Mouse (Mus musculus): ENCODE measurements around the gene Pik3r3. TPM values are rescaled to one million over a fixed set of nuclear protein-coding genes. Genes with fewer than 3 reads are reported as not detected.
"Not testable (repeated sequence)": the region's sequence is repeated elsewhere in the genome, so short reads cannot be mapped to it uniquely, and the experiment has no call there.

The Pik3r3 gene
- polyA plus RNA-seq, 1 experiment from 2014 or later: 22.4 TPM

- H3K36me3 ChIP-seq (ENCODE audit: control insufficient read depth, insufficient read depth, low read length): no peaks in the 10 kb centered on the region
- no peak overlapping the region for H3K27ac ChIP-seq (ENCODE audit: low read depth, low read length)
- 85% methylated on average over 2 of the region's 2 CpGs for WGBS (ENCODE audit: insufficient replicate concordance)
Observed at GRCm38 (mm10) chr4:116215895-116216605, 5.4 kb upstream of the Pik3r3 start.

GRCm38 (mm10) chr4:116217046-116217445 lies 4.4 kb upstream of the Pik3r3 start:
- Histone ChIP-seq H3K4me1 (ENCODE audit: control insufficient read depth, insufficient read depth, low read length) (peaks cover 3% of the 10 kb centered on the region; the same call in 1 of the 2 replicates), H3K9me3 (replicated peaks; ENCODE audit: control insufficient read depth, low read length) (no peaks in the 10 kb centered on the region), H3K27ac (ENCODE audit: low read depth, low read length) (no peak overlapping the region), H3K27me3 (ENCODE audit: control insufficient read depth, insufficient read depth, low read length) (no peaks in the 10 kb centered on the region), H3K4me3 (ENCODE audit: low read depth, low read length) (no peak overlapping the region), H3K4me2 (no peak overlapping the region), H3K9ac (ENCODE audit: low read depth, low read length) (no peak overlapping the region), H3K36me3 (ENCODE audit: control insufficient read depth, insufficient read depth, low read length) (no peaks in the 10 kb centered on the region)
- 35% methylated on average over 2 of the region's 2 CpGs for WGBS (ENCODE audit: insufficient replicate concordance)
- no peak for ATAC-seq (replicated peaks; ENCODE audit: insufficient number of reproducible peaks, low FRiP score, low TSS enrichment)

More at GRCm38 (mm10) chr4:116215895-116216605, 5.4 kb upstream of the Pik3r3 start:
- no peak overlapping the region for H3K4me3 ChIP-seq (ENCODE audit: low read depth, low read length)
- no peaks in the 10 kb centered on the region for H3K9me3 ChIP-seq (replicated peaks; ENCODE audit: control insufficient read depth, low read length)
- ATAC-seq (replicated peaks; ENCODE audit: insufficient number of reproducible peaks, low FRiP score, low TSS enrichment): no peak
- no peaks in the 10 kb centered on the region for H3K27me3 ChIP-seq (ENCODE audit: control insufficient read depth, insufficient read depth, low read length)
- no peak overlapping the region for H3K9ac ChIP-seq (ENCODE audit: low read depth, low read length)
- H3K4me1 ChIP-seq (ENCODE audit: control insufficient read depth, insufficient read depth, low read length): peaks cover 3% of the 10 kb centered on the region; the same call in 1 of the 2 replicates
- no peak overlapping the region for H3K4me2 ChIP-seq

- H3K27ac ChIP-seq (ENCODE audit: low read depth, low read length); H3K36me3 ChIP-seq (ENCODE audit: control insufficient read depth, insufficient read depth, low read length); H3K4me1 ChIP-seq (ENCODE audit: control insufficient read depth, insufficient read depth, low read length); ATAC-seq (replicated peaks; ENCODE audit: insufficient number of reproducible peaks, low FRiP score, low TSS enrichment); H3K9me3 ChIP-seq (replicated peaks; ENCODE audit: control insufficient read depth, low read length); H3K4me2 ChIP-seq; H3K27me3 ChIP-seq (ENCODE audit: control insufficient read depth, insufficient read depth, low read length); H3K4me3 ChIP-seq (ENCODE audit: low read depth, low read length); H3K9ac ChIP-seq (ENCODE audit: low read depth, low read length): not testable (repeated sequence)
- 57% methylated on average over 1 of the region's 1 CpGs for WGBS (ENCODE audit: insufficient replicate concordance)
Observed at GRCm38 (mm10) chr4:116217661-116218060, 3.8 kb upstream of the Pik3r3 start.

GRCm38 (mm10) chr4:116219056-116219455 lies 2.4 kb upstream of the Pik3r3 start:
- Histone ChIP-seq H3K36me3 (ENCODE audit: control insufficient read depth, insufficient read depth, low read length) (no peaks in the 10 kb centered on the region), H3K27me3 (ENCODE audit: control insufficient read depth, insufficient read depth, low read length) (no peaks in the 10 kb centered on the region), H3K9ac (ENCODE audit: low read depth, low read length) (no peak overlapping the region), H3K9me3 (replicated peaks; ENCODE audit: control insufficient read depth, low read length) (no peaks in the 10 kb centered on the region), H3K4me1 (ENCODE audit: control insufficient read depth, insufficient read depth, low read length) (peaks cover 3% of the 10 kb centered on the region; the same call in 1 of the 2 replicates), H3K4me3 (ENCODE audit: low read depth, low read length) (no peak overlapping the region), H3K4me2 (no peak overlapping the region), H3K27ac (ENCODE audit: low read depth, low read length) (no peak overlapping the region)
- ATAC-seq (replicated peaks; ENCODE audit: insufficient number of reproducible peaks, low FRiP score, low TSS enrichment): no peak
- 84% methylated on average over 1 of the region's 1 CpGs for WGBS (ENCODE audit: insufficient replicate concordance)

- Histone ChIP-seq H3K4me3 (ENCODE audit: low read depth, low read length) (peak overlapping the region; percentile 76), H3K9me3 (replicated peaks; ENCODE audit: control insufficient read depth, low read length) (no peaks in the 10 kb centered on the region), H3K9ac (ENCODE audit: low read depth, low read length) (peak overlapping the region; percentile 98), H3K27ac (ENCODE audit: low read depth, low read length) (peak overlapping the region; percentile 98), H3K36me3 (ENCODE audit: control insufficient read depth, insufficient read depth, low read length) (no peaks in the 10 kb centered on the region), H3K4me2 (peak overlapping the region; percentile 83), H3K4me1 (ENCODE audit: control insufficient read depth, insufficient read depth, low read length) (peaks cover 3% of the 10 kb centered on the region; the same call in 1 of the 2 replicates), H3K27me3 (ENCODE audit: control insufficient read depth, insufficient read depth, low read length) (no peaks in the 10 kb centered on the region)
- 6% methylated on average over 6 of the region's 6 CpGs for WGBS (ENCODE audit: insufficient replicate concordance)
- ATAC-seq (replicated peaks; ENCODE audit: insufficient number of reproducible peaks, low FRiP score, low TSS enrichment): no peak
Observed at GRCm38 (mm10) chr4:116220071-116220650, 1.3 kb upstream of the Pik3r3 start.

GRCm38 (mm10) chr4:116220780-116221139 lies 658 bp upstream of the Pik3r3 start:
- peak overlapping the region; percentile 83 for H3K4me2 ChIP-seq
- H3K27ac ChIP-seq (ENCODE audit: low read depth, low read length): peak overlapping the region; percentile 98
- peak overlapping the region; percentile 98 for H3K9ac ChIP-seq (ENCODE audit: low read depth, low read length)
- no peaks in the 10 kb centered on the region for H3K36me3 ChIP-seq (ENCODE audit: control insufficient read depth, insufficient read depth, low read length)
- H3K4me3 ChIP-seq (ENCODE audit: low read depth, low read length): peak overlapping the region; percentile 76
- peak; percentile 55 for ATAC-seq (replicated peaks; ENCODE audit: insufficient number of reproducible peaks, low FRiP score, low TSS enrichment)
- H3K27me3 ChIP-seq (ENCODE audit: control insufficient read depth, insufficient read depth, low read length): no peaks in the 10 kb centered on the region
- no peaks in the 10 kb centered on the region for H3K9me3 ChIP-seq (replicated peaks; ENCODE audit: control insufficient read depth, low read length)
- WGBS (ENCODE audit: insufficient replicate concordance): 0% methylated on average over 24 of the region's 26 CpGs
- H3K4me1 ChIP-seq (ENCODE audit: control insufficient read depth, insufficient read depth, low read length): peaks cover 3% of the 10 kb centered on the region; the same call in 1 of the 2 replicates

- Histone ChIP-seq H3K4me1 (ENCODE audit: control insufficient read depth, insufficient read depth, low read length) (peaks cover 3% of the 10 kb centered on the region; the same call in 1 of the 2 replicates), H3K9me3 (replicated peaks; ENCODE audit: control insufficient read depth, low read length) (no peaks in the 10 kb centered on the region), H3K4me3 (ENCODE audit: low read depth, low read length) (peak overlapping the region; percentile 76), H3K4me2 (peak overlapping the region; percentile 83), H3K27me3 (ENCODE audit: control insufficient read depth, insufficient read depth, low read length) (no peaks in the 10 kb centered on the region), H3K27ac (ENCODE audit: low read depth, low read length) (peak overlapping the region; percentile 98), H3K36me3 (ENCODE audit: control insufficient read depth, insufficient read depth, low read length) (no peaks in the 10 kb centered on the region), H3K9ac (ENCODE audit: low read depth, low read length) (peak overlapping the region; percentile 93)
- WGBS (ENCODE audit: insufficient replicate concordance): under 1% methylated on average over 23 of the region's 23 CpGs
- ATAC-seq (replicated peaks; ENCODE audit: insufficient number of reproducible peaks, low FRiP score, low TSS enrichment): no peak
Observed at GRCm38 (mm10) chr4:116221996-116222842, 801 bp downstream of the Pik3r3 start.

- Histone ChIP-seq H3K9ac (ENCODE audit: low read depth, low read length) (peak overlapping the region; percentile 93), H3K4me1 (ENCODE audit: control insufficient read depth, insufficient read depth, low read length) (peaks cover 3% of the 10 kb centered on the region; the same call in 1 of the 2 replicates), H3K4me2 (peak overlapping the region; percentile 83), H3K36me3 (ENCODE audit: control insufficient read depth, insufficient read depth, low read length) (no peaks in the 10 kb centered on the region), H3K4me3 (ENCODE audit: low read depth, low read length) (peak overlapping the region; percentile 76), H3K27me3 (ENCODE audit: control insufficient read depth, insufficient read depth, low read length) (no peaks in the 10 kb centered on the region), H3K9me3 (replicated peaks; ENCODE audit: control insufficient read depth, low read length) (no peaks in the 10 kb centered on the region), H3K27ac (ENCODE audit: low read depth, low read length) (peak overlapping the region; percentile 98; the same call in 1 of the 2 replicates)
- no peak for ATAC-seq (replicated peaks; ENCODE audit: insufficient number of reproducible peaks, low FRiP score, low TSS enrichment)
- 8% methylated on average over 6 of the region's 6 CpGs for WGBS (ENCODE audit: insufficient replicate concordance)
Observed at GRCm38 (mm10) chr4:116222843-116223119, 1.4 kb downstream of the Pik3r3 start.
